ENCODE assay signal across 7 mouse cellular contexts in genomic region chr11:107325739-107326725, GRCm38 (mm10).
DNase-seq lines count a peak whose midpoint lies in the region; ATAC-seq and TF ChIP-seq lines count a peak whose summit lies in the region.

No protein-coding gene starts in this region.

- ATAC-seq in embryonic facial prominence, embryonic 12.5 days (ENCODE audit: insufficient number of reproducible peaks, insufficient read depth, low FRiP score, low TSS enrichment): 0 out of 2 replicates have a peak, but pooled peaks have one; percentile 28
- peak; percentile 76 for ATAC-seq in hindbrain, postnatal 0 days
- no peak for ATAC-seq in erythroblast, adult 5-6 weeks (replicated peaks; ENCODE audit: low FRiP score, poor library complexity, severe bottlenecking)

- H3K36me3 ChIP-seq in embryonic facial prominence, embryonic 12.5 days: 0 out of 2 replicates have a peak, but pooled peaks cover 2% of the 10 kb centered on the region
- H3K36me3 ChIP-seq in hindbrain, postnatal 0 days (ENCODE audit: insufficient read depth, low read length): no peaks in the 10 kb centered on the region

- H3K27ac ChIP-seq in embryonic facial prominence, embryonic 12.5 days: no peak overlapping the region
- H3K27ac ChIP-seq in hindbrain, postnatal 0 days: peak overlapping the region; percentile 51; the same call in 1 of the 2 replicates

- 59% methylated on average over 14 of the region's 14 CpGs for WGBS in embryonic facial prominence, embryonic 12.5 days
- WGBS in hindbrain, postnatal 0 days: 25% methylated on average over 14 of the region's 14 CpGs

- H3K9me3 ChIP-seq in embryonic facial prominence, embryonic 12.5 days: no peaks in the 10 kb centered on the region
- H3K9me3 ChIP-seq in hindbrain, postnatal 0 days (ENCODE audit: low read length): no peaks in the 10 kb centered on the region

- intact Hi-C loops in left cerebral cortex, postnatal 36 days (cut with DNase I): no loop called here

- no peaks in the 10 kb centered on the region for H3K27me3 ChIP-seq in embryonic facial prominence, embryonic 12.5 days
- no peaks in the 10 kb centered on the region for H3K27me3 ChIP-seq in hindbrain, postnatal 0 days (ENCODE audit: insufficient read depth, low read length)

- H3K4me1 ChIP-seq in embryonic facial prominence, embryonic 12.5 days: no peaks in the 10 kb centered on the region
- H3K4me1 ChIP-seq in hindbrain, postnatal 0 days (ENCODE audit: insufficient read depth, low read length): 0 out of 2 replicates have a peak, but pooled peaks cover 3% of the 10 kb centered on the region

- no peak overlapping the region for H3K4me3 ChIP-seq in embryonic facial prominence, embryonic 12.5 days
- no peak overlapping the region for H3K4me3 ChIP-seq in hindbrain, postnatal 0 days (ENCODE audit: low read length)

- H3K9ac ChIP-seq in embryonic facial prominence, embryonic 12.5 days: no peak overlapping the region
- no peak overlapping the region for H3K9ac ChIP-seq in hindbrain, postnatal 0 days (replicated peaks; ENCODE audit: low read length)

- TF ChIP-seq CTCF in hindbrain, postnatal 0 days (IDR thresholded peaks at IDR 0.05; ENCODE audit: low read depth): no peak

- H3K4me2 ChIP-seq in embryonic facial prominence, embryonic 12.5 days (replicated peaks): no peak overlapping the region
- no peak overlapping the region for H3K4me2 ChIP-seq in hindbrain, postnatal 0 days (ENCODE audit: low read depth, low read length)

- DNase-seq in retina, postnatal 7 days (ENCODE audit: low read depth, low spot score): peak; percentile 11
- DNase-seq in retina, postnatal 1 day: no peak
- DNase-seq in hindbrain, postnatal 0 days (ENCODE audit: low spot score): peak; percentile 50
- DNase-seq in left cerebral cortex, postnatal 36 days (ENCODE audit: low spot score in 2 of 2): no peak
- DNase-seq in layer of hippocampus, adult 11-12 months (ENCODE audit: low spot score): no peak

Comparison
In these comparisons a context has a peak if more than half of its experiments do, and no peak if none do; other contexts are left out.
1. DNase-seq: peak in retina, postnatal 7 days (single experiment) and hindbrain, postnatal 0 days (single experiment); none in retina, postnatal 1 day (single experiment), left cerebral cortex, postnatal 36 days (0 of 2) and layer of hippocampus, adult 11-12 months (single experiment).